Mouse (Mus musculus) liver, adult 2 months (tissue): ENCODE measurements around the gene Ift43.

Source experiments
- CTCF ChIP-seq: fragments of 200-500 bp; IDR thresholded peaks from 2 replicates; pipeline ENCODE4 v1.5.1; 2011; ENCODE audit warnings: low read depth, low read length, control low read depth
- POLR2A ChIP-seq: fragments of 200-500 bp; IDR thresholded peaks from 2 replicates; pipeline ENCODE4 v1.6.1; 2011; ENCODE audit warnings: low read length, control low read depth; ENCODE audit not compliant: insufficient read depth; ENCODE audit errors: extremely low read depth

DNA sequence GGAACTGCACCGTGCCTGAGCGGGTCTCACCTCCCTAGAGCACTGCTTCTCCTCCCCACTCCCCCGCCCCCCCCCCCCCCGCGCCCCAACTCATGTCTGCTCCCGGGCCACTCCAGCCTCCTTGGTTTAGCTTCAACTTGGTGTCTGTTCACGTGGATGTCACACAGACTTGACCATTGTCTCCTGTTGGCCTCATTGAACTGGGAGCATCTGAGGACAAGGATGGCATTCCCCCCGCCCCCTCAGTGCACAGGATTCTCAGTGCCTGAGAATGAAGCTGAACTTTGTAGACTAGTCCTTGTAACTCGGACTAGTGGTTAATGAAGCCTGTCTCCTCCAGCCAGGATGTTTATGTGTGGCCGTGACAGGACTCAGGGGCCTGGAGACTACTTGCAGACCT, 23.2 kb downstream of the Ift43 start:
- no peak for TF ChIP-seq POLR2A
- no peak for TF ChIP-seq CTCF
